Mouse (Mus musculus) liver, embryonic 16.5 days (tissue): ENCODE measurements around the gene Lyzl4. TPM values are rescaled to one million over a fixed set of nuclear protein-coding genes. Genes with fewer than 3 reads are reported as not detected.

Experiments
- ATAC-seq: fragments of 200-750 bp; cut with Nextera tagmentation; 2 replicates; pipeline ENCODE4 v1.8.0; 2017; ENCODE audit warnings: low read depth, mild to moderate bottlenecking, moderate number of reproducible peaks, moderate library complexity
- H3K27ac ChIP-seq: fragments of 300-500 bp; sonication (generic); 2 replicates; pipeline ENCODE4 v1.5.1; 2014; ENCODE audit warnings: mild to moderate bottlenecking, low read length
- H3K27me3 ChIP-seq: fragments of 300-500 bp; sonication (generic); 2 replicates; pipeline ENCODE4 v1.6.1; 2014; ENCODE audit warnings: low read depth, low read length, mixed read lengths; ENCODE audit not compliant: control insufficient read depth, insufficient read depth
- H3K36me3 ChIP-seq: fragments of 300-500 bp; sonication (generic); 2 replicates; pipeline ENCODE4 v1.6.1; 2014; ENCODE audit warnings: mild to moderate bottlenecking; ENCODE audit not compliant: control insufficient read depth, insufficient read depth
- H3K4me1 ChIP-seq: fragments of 300-500 bp; sonication (generic); 2 replicates; pipeline ENCODE4 v1.6.1; 2014; ENCODE audit warnings: low read depth, low read length, mixed read lengths; ENCODE audit not compliant: control insufficient read depth
- H3K4me2 ChIP-seq: fragments of 300-500 bp; sonication (generic); 2 replicates; pipeline ENCODE4 v1.6.1; 2014; ENCODE audit warnings: low read depth, low read length, mixed read lengths
- H3K4me3 ChIP-seq: fragments of 300-500 bp; sonication (generic); 2 replicates; pipeline ENCODE4 v1.5.1; 2014; ENCODE audit warnings: low read depth, mild to moderate bottlenecking, low read length
- H3K9ac ChIP-seq: fragments of 300-500 bp; sonication (generic); 2 replicates; pipeline ENCODE4 v1.6.1; 2014; ENCODE audit warnings: low read depth, low read length
- H3K9me3 ChIP-seq: fragments of 300-500 bp; sonication (generic); replicated peaks from 2 replicates; pipeline ENCODE4 v1.6.1; 2016; ENCODE audit warnings: low read length; ENCODE audit not compliant: control insufficient read depth
- WGBS: fragments of 180-500 bp; shearing (Covaris S2); extraction: QIAGEN DNeasy Blood & Tissue Kit; methylation state at CpG from one replicate; pipeline ENCODE4 v1.1.7; 2014; ENCODE audit not compliant: insufficient replicate concordance; 5-methylcytosine and 5-hydroxymethylcytosine counted together
- polyA plus RNA-seq: library from polyadenylated mRNA; unstranded; fragments of >200 nt; fragmentation: Nextera tagmentation; extraction: Ambion mirVana; gene quantifications from 2 replicates; pipeline ENCODE4 v1.2.1, GENCODE M21; 2015

Lyzl4 gene
- polyA plus RNA-seq, 1 experiment from 2014 or later, result 0.18 TPM

DNA sequence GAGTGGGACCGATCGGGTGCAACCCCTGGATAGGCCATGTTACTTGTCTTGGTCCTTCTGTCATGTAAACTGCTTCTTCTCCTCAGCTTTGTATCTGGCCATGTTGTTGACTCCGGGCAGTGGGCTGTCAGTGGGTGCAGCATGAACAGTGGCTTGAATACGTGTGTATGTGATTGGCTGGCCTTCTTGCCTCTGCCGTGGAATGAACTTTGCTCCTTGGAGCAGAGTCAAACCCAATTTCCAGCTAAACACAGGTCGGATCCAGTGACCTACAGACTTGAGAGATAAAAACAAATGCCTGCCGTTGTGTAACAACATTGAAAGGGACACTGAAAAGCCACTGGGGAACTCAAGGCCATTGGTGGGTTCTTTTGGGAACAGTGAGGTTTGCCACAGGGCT, 75.5 kb downstream of the Lyzl4 start:
- Histone ChIP-seq H3K9me3 (no peaks in the 10 kb centered on the region), H3K9ac (no peak overlapping the region), H3K4me1 (no peaks in the 10 kb centered on the region), H3K4me3 (no peak overlapping the region), H3K36me3 (no peaks in the 10 kb centered on the region), H3K27ac (peak overlapping the region; percentile 50; the same call in 1 of the 2 replicates), H3K4me2 (no peak overlapping the region), H3K27me3 (no peaks in the 10 kb centered on the region)
- ATAC-seq, result peak; percentile 89
- 56% methylated on average over 7 of the region's 7 CpGs for WGBS

DNA sequence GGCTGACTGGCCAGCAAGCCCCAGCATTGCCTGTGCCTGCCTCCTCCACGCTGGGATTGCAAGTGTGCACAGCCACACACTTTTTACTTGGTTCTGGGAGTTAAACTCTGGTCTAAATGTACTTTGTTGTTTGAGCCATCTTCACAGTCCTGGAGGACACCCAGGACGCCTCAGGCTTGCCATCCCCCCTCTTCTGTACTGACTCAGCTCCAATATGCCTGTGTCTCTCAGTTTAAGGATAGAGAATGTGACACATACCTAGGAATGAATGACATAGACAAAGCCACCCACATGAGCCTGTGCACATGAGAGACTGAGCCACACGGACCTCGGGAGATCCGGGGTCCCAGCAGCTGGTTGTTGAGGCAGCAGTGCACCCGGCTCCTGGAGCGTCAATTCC, 78.6 kb downstream of the Lyzl4 start:
- Histone ChIP-seq H3K4me1 (no peaks in the 10 kb centered on the region), H3K27me3 (no peaks in the 10 kb centered on the region), H3K4me2 (no peak overlapping the region), H3K36me3 (no peaks in the 10 kb centered on the region), H3K9ac (no peak overlapping the region), H3K27ac (no peak overlapping the region), H3K4me3 (no peak overlapping the region), H3K9me3 (no peaks in the 10 kb centered on the region)
- no peak for ATAC-seq
- 65% methylated on average over 7 of the region's 7 CpGs for WGBS

DNA sequence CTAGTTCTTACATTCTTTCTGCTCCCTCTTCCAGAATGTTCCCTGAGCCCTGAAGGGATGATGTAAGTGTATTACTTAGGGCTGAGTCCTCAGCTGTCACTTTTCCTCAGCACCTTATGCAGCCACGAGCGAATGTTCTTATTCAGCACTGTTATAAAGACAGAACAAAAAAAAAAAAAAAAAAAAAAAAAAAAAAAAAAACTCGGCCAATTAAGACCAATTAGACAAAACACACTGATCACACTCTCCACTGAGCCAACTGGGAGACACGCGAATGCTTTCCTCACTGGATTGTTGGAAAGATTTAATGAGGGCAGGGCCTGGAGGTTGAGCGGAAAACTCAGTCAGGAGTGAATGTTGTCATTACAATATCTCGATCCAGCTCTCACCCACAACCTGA, 81.4 kb downstream of the Lyzl4 start:
- no peak for ATAC-seq
- Histone ChIP-seq H3K9ac (no peak overlapping the region), H3K27me3 (no peaks in the 10 kb centered on the region), H3K27ac (no peak overlapping the region), H3K4me1 (no peaks in the 10 kb centered on the region), H3K4me2 (no peak overlapping the region), H3K36me3 (no peaks in the 10 kb centered on the region), H3K9me3 (no peaks in the 10 kb centered on the region), H3K4me3 (no peak overlapping the region)
- WGBS, result 57% methylated on average over 7 of the region's 7 CpGs

GRCm38 (mm10) chr9:121558167-121558566, 83.7 kb downstream of the Lyzl4 start:
- no peak for ATAC-seq
- Histone ChIP-seq H3K4me2 (no peak overlapping the region), H3K27ac (no peak overlapping the region), H3K4me1 (no peaks in the 10 kb centered on the region), H3K4me3 (no peak overlapping the region), H3K27me3 (no peaks in the 10 kb centered on the region), H3K36me3 (no peaks in the 10 kb centered on the region), H3K9me3 (no peaks in the 10 kb centered on the region), H3K9ac (no peak overlapping the region)
- 63% methylated on average over 6 of the region's 6 CpGs for WGBS

GRCm38 (mm10) chr9:121556913-121557312, 85.0 kb downstream of the Lyzl4 start:
- Histone ChIP-seq H3K27ac (no peak overlapping the region), H3K9ac (no peak overlapping the region), H3K9me3 (no peaks in the 10 kb centered on the region), H3K36me3 (no peaks in the 10 kb centered on the region), H3K4me3 (no peak overlapping the region), H3K27me3 (no peaks in the 10 kb centered on the region), H3K4me2 (no peak overlapping the region), H3K4me1 (no peaks in the 10 kb centered on the region)
- WGBS, result 9% methylated on average over 5 of the region's 5 CpGs
- ATAC-seq, result no peak

DNA sequence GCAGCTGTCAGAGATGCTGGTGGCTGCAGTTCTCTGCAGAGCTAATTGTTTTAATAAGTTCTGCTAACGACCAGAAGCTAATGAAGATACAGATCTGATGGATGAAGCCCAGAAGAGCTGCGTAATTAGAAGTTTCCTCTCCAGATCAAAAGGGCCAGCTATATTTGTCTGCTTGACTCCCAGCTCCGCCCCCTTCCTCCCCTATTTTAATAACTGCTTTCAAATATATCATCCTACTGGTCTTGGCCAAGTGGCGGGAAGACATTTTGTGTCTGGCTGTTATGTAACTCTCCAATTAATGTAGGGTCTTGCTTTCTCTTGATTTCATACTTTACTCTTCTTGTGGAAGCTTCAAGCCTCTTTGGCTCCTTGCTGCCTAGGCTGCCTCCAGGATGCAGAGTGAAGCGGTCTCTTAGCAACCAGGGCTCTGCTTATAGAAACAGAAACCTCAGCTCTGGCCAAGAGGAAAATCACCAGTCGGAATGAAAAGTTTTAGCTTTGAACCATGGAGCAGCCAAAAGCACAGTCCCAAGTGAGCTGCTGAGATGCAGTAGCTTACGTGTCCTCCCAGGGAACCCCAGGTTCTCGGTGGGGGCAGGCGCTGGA, 86.4 kb downstream of the Lyzl4 start:
- 51% methylated on average over 9 of the region's 9 CpGs for WGBS

GRCm38 (mm10) chr9:121553643-121554042, 88.3 kb downstream of the Lyzl4 start:
- Histone ChIP-seq H3K27me3 (no peaks in the 10 kb centered on the region), H3K9me3 (no peaks in the 10 kb centered on the region), H3K4me3 (no peak overlapping the region), H3K36me3 (no peaks in the 10 kb centered on the region), H3K4me2 (no peak overlapping the region), H3K27ac (no peak overlapping the region), H3K4me1 (no peaks in the 10 kb centered on the region), H3K9ac (no peak overlapping the region)
- WGBS, result 48% methylated on average over 4 of the region's 4 CpGs
- no peak for ATAC-seq

More for the DNA sequence above, 86.4 kb downstream of the Lyzl4 start:
- Histone ChIP-seq H3K4me3 (no peak overlapping the region), H3K4me1 (no peaks in the 10 kb centered on the region), H3K27ac (no peak overlapping the region), H3K4me2 (no peak overlapping the region), H3K27me3 (no peaks in the 10 kb centered on the region), H3K36me3 (no peaks in the 10 kb centered on the region), H3K9me3 (no peaks in the 10 kb centered on the region), H3K9ac (no peak overlapping the region)
- no peak for ATAC-seq

- ATAC-seq, result no peak
- H3K9me3 ChIP-seq, result no peaks in the 10 kb centered on the region
- WGBS, result 48% methylated on average over 5 of the region's 5 CpGs
These were observed 91.5 kb downstream of the Lyzl4 start for GRCm38 (mm10) chr9:121550327-121550771.

DNA sequence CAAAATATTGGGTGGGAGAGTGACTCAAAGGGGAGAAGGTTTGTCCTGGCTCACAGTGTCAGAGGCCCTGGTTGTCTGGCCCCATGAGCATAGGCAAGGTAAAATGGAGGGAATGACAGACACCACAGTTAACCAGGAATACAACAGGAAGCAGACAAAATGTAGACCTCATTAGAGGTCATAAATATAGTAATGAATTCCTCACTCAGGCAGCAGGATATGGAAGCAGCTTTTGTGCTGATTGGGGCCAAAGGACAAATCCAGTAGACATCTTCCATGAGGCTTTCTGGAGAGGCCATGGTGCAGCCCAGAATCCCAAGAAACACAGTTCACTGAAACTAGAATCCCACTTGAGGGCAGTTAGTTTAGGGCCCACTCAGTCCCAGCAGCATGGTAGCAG, 92.5 kb downstream of the Lyzl4 start:
- ATAC-seq, result no peak
- Histone ChIP-seq H3K27me3 (no peaks in the 10 kb centered on the region), H3K4me1 (no peaks in the 10 kb centered on the region), H3K4me3 (no peak overlapping the region), H3K4me2 (no peak overlapping the region), H3K9ac (no peak overlapping the region), H3K27ac (no peak overlapping the region), H3K9me3 (no peaks in the 10 kb centered on the region), H3K36me3 (no peaks in the 10 kb centered on the region)

More at GRCm38 (mm10) chr9:121550327-121550771, 91.5 kb downstream of the Lyzl4 start:
- Histone ChIP-seq H3K4me2 (no peak overlapping the region), H3K27ac (no peak overlapping the region), H3K36me3 (no peaks in the 10 kb centered on the region), H3K9ac (no peak overlapping the region), H3K27me3 (no peaks in the 10 kb centered on the region), H3K4me1 (no peaks in the 10 kb centered on the region), H3K4me3 (no peak overlapping the region)
